Mouse (Mus musculus): ENCODE data around the gene D930048N14Rik. TPM values are rescaled to one million over a fixed set of nuclear protein-coding genes. Genes with fewer than 3 reads are reported as not detected.
"Not testable (repeated sequence)": the region's sequence is repeated elsewhere in the genome, so short reads cannot be mapped to it uniquely, and the experiment has no call there.

The D930048N14Rik gene
- total RNA-seq, 2 experiments from 2014 or later, result 1.2 to 1.3 TPM

DNA sequence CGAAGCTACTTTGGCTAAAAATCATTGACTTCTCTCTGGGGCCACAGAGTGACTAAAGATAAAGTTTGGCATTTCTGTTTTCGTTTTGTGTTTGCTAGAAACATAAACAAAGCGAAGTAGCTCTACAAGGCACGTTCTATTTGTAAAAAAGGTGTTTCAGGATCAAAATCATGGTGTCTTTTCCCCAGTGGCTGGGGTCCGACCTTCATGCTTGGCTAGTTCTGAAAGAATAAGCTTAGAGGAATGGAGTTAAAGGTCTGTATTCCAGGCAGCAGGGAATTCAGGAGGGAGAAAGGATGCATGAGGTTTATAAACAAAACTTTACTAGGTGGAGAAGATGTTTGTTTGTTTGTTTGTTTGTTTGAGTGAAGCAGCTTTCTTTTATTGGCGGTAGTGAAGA, 38.6 kb downstream of the D930048N14Rik start:
- no peak for DNase-seq (ENCODE audit: extremely low spot score in 1 of 2, low spot score in 1 of 2)

DNA sequence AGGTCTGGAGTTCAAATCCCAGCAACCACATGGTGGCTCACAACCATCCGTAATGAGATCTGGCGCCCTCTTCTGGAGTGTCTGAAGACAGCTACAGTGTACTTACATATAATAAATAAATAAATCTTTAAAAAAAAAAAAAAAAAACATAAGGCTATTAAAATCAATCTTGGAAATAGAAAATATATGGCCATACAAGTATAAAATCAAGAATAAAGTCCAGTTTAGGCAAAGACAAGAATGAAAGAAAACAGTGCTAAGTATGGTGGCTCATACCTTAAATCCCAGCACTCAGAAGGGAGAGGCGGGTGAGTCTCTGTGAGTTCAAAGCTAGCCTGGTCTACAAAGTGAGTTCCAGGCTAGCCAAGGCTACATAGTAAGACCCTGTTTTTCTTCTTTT, 39.8 kb downstream of the D930048N14Rik start:
- DNase-seq (ENCODE audit: extremely low spot score in 1 of 2, low spot score in 1 of 2), result not testable (repeated sequence)

DNA sequence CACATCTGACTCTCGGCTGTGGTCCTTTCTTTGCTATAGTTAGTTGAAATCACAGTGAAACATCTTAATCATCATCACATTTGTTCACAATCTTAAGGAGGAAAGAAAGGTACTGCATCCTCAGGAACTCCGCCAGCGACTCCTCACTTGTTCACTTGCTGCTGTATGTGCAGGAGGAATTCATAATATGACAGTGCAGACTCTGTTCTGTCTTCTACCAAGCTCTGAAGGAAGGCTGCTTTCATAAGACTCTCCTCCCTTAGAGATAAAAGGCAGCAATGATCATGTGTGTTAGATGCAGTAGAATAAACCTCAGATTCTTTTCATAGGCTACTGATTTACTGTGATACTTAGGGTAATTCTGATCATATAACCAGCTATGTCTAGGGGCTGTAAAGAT, 44.2 kb downstream of the D930048N14Rik start:
- no peak for DNase-seq (ENCODE audit: extremely low spot score in 1 of 2, low spot score in 1 of 2)

DNA sequence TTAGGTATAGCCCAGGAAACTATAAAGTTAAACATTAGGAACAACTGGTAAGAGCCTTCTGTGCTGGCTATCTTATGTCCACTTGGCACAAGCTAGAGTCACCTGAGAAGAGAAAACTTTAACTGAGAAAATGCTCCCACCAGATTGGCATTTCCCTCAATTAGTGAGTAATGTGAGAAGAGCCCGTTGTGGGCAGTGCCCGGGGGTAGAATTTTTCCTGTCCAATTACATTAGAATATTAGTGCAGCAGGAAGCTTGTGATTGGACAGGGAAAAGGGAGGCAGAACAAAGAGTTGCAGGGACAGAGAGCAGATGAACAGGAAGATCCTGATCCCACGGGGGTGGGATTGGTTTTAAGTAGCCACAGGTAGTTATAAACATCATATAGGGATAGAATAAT, 52.1 kb downstream of the D930048N14Rik start:
- DNase-seq (ENCODE audit: extremely low spot score in 1 of 2, low spot score in 1 of 2), result no peak

DNA sequence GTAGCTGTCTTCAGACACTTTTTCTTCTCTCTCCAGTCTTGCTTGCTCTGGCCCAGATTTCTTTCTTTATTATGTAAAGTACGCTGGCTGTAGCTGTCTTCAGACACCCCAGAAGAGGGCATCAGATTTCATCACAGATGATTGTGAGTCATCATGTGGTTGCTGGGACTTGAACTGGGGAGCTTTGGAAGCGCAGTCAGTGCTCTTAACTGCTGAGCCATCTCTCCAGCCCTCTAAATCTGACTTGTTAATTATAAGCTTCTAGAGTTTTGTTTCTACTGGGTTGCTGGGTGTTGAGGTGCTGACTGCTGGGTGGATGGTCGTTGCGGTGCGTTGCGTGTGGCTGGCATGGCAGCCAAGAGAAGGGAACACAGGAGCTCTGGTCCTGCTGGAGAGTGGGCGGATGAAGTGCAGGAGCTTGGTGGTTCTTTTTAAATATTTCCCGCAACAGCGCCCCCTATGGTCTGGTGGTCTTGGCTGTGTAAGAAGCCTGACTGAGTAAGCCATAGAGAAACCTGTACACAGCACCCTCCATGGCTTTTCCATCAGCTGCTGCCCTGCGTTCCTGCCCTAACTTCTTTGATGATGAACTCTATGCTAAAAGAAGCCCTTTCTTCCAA, 52.7 kb downstream of the D930048N14Rik start:
- no peak for DNase-seq (ENCODE audit: extremely low spot score in 1 of 2, low spot score in 1 of 2)

DNA sequence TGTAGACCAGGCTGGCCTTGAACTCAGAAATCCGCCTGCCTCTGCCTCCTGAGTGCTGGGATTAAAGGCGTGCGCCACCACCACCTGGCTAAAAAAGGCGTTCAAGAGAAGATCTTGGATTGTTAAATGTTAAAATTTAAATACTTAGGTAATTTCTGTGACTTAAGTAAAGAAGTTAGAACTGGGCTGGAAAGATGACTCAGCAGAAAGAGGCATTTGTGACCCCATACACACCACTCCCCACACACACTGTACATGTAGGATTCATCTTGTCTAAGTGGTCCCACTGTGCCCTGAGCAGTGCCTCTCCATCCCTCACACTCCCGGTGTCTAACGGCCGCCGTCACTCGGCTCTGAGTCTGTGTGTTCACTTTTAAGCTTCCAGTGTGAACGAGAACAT, 55.7 kb downstream of the D930048N14Rik start:
- DNase-seq (ENCODE audit: extremely low spot score in 1 of 2, low spot score in 1 of 2), result no peak

DNA sequence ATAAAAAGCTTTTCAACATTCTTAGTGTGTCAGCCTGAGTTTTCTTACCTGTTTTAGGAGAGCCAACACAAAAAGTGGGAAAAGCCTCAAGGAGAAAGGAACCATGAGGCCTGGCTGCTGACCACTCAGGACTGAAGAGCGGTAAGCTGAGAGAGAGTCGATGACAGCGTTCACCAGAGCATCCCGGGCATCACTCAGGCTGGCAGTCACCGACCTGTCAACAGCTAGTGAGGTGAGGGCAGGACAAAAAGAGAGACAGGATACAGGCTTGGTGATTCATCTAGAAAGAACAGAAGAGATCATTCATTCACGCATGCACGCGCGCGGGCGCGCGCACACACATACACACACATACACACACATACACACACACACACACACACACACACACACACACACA, 56.3 kb downstream of the D930048N14Rik start:
- no peak for DNase-seq (ENCODE audit: extremely low spot score in 1 of 2, low spot score in 1 of 2)

Other genes with a start within 250 kb of the D930048N14Rik start
- gene Phykpl, start 66.2 kb upstream of the D930048N14Rik start, total RNA-seq (2021), result 1 to 10 TPM; 5.6 to 8.1 TPM
- gene Hnrnpab, start 44.1 kb upstream of the D930048N14Rik start, total RNA-seq (2021), result 100 to 1,000 TPM; 154 to 161 TPM
- 10 to 100 TPM; 46.7 to 48.7 TPM for gene Nhp2, start 31.2 kb upstream of the D930048N14Rik start, total RNA-seq (2021)
- gene Rmnd5b, start 15.1 kb upstream of the D930048N14Rik start, total RNA-seq (2021), result 10 to 100 TPM; 62.3 to 65.9 TPM
- 10 to 100 TPM; 12.1 to 12.4 TPM for gene N4bp3, start 112 bp upstream of the D930048N14Rik start, total RNA-seq (2021)
- 10 to 100 TPM; 36.6 to 44.4 TPM for gene 0610009B22Rik, start 37.9 kb downstream of the D930048N14Rik start, total RNA-seq (2021)
- gene Sec24a, start 112.7 kb downstream of the D930048N14Rik start, total RNA-seq (2021), result 10 to 100 TPM; 15.3 to 22.0 TPM
- 10 to 100 TPM; 68.7 to 72.7 TPM for gene Sar1b, start 112.7 kb downstream of the D930048N14Rik start, total RNA-seq (2021)
- gene Jade2, start 206.7 kb downstream of the D930048N14Rik start, total RNA-seq (2021), result 10 to 100 TPM; 28.4 to 29.7 TPM

Data from layer of hippocampus, postnatal 25 days (tissue).